Mouse (Mus musculus): Measurements from ENCODE around the gene March4.

DNA sequence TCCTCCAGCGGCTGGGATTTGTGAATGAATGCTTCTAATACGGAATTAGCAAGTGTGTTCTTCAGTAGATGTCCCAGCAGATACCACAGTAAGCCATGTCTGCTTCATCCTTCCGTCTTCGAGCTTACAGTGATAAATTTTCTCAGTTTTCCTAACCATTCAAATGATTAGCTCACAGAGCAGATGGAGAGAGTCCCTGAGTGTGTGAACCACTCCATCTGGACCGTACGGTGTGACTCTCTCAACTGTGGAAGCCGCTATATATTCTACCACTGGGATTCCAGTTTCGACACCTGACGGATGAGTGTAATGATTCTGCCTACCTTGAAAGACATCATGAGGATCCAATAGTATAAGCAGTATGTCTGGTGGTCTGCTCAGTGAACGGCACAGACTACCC lies 44.1 kb downstream of the March4 start:
- TF ChIP-seq CHD2 (IDR thresholded peaks at IDR 0.05; ENCODE audit: low read depth, low read length) = no peak
- no peak for TF ChIP-seq MAFK (IDR thresholded peaks at IDR 0.05; ENCODE audit: insufficient read depth, low read depth, low read length)
- TF ChIP-seq ZC3H11A (IDR thresholded peaks at IDR 0.05; ENCODE audit: borderline replicate concordance, low read depth, low read length) = no peak
- TF ChIP-seq ZNF384 (IDR thresholded peaks at IDR 0.05; ENCODE audit: low read depth, low read length) = no peak
